Mouse (Mus musculus) megakaryocyte, adult 5-6 weeks (primary cell): ENCODE data around the gene Ubtd1. TPM values are rescaled to one million over a fixed set of nuclear protein-coding genes. Genes with fewer than 3 reads are reported as not detected.

Source experiments
- ATAC-seq: 2 replicates; pipeline ENCODE4 v1.8.0; 2016; ENCODE audit warnings: mild to moderate bottlenecking, inconsistent platforms; ENCODE audit not compliant: poor library complexity, severe bottlenecking
- total RNA-seq, 2 experiments: library from RNA; stranded (forward) in 1 of 2; stranded (reverse) in 1 of 2; fragments of 153-499, 151-499 nt in 1 of 2; fragments of 221-1000, 200-1000 nt in 1 of 2; gene quantifications; 2 replicates each; pipeline versions ENCODE4 v1.2.3 to v1.2.4; 2015 to 2017

Ubtd1 gene
- total RNA-seq, 2 experiments from 2014 or later: 12.2 to 15.1 TPM

- ATAC-seq: no peak
Measured at GRCm38 (mm10) chr19:41992971-41993370, 11.4 kb downstream of the Ubtd1 start.

DNA sequence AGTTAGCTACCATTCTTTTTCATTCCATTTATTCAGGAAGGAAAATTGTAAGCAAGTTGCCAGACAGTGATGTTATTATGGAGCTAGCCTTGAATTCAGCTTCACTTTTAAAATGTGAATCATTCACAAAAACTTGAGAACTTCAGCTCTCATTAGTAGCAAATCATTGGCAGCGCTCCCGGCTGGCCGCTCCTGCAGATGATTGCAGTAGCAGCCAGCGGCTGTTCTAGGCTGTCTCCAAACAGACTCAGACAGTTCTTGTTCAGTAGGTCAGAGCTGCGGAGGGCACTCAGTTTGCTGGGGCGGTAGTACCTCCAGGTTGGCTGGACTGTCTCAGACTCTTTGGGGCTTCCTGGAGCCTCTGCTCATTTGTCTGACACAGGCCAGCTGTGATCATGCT is 11.9 kb downstream of the Ubtd1 start:
- ATAC-seq: no peak

DNA sequence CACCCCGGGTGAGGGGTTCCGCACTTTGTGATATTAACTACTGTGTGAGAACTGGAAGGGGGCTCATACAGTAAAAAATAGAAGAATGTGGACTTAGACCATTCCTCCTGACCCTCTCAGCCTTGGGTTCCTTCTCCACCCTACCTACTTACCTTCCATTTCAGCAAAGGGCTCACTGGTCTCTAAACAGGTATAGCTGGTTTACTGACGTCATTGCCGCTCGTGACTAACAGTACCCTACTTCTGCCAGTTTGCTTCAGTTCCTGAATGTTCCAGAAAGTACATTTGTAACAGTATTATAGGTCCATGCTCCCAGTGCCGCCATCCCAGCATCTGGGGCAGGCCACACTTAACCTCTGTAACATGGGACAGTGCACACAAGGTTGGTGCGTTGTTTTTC is 12.5 kb downstream of the Ubtd1 start:
- ATAC-seq: 0 out of 2 replicates have a peak, but pooled peaks have one; percentile 7

DNA sequence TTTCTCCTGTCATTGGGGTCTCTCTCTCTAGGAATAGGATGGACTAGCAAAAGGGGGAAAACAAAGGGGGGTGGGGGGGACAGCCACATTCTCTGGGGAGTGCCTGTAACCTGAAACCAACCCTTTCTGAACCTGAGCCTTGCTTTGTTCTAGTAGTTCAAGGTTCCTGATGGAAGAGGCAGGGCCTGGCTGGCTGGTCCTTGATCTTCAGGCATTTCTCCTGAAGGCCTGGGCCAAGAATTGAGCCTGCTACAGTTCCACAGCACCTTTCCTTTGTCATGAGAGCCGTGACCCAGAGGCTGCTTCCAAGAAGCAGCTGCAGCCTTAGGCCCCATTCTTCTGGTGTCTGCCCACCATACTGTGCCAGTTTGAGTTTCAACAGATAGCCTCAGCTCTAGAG is 13.9 kb downstream of the Ubtd1 start:
- ATAC-seq: no peak

GRCm38 (mm10) chr19:41997090-41997489 is 15.5 kb downstream of the Ubtd1 start:
- ATAC-seq: no peak

DNA sequence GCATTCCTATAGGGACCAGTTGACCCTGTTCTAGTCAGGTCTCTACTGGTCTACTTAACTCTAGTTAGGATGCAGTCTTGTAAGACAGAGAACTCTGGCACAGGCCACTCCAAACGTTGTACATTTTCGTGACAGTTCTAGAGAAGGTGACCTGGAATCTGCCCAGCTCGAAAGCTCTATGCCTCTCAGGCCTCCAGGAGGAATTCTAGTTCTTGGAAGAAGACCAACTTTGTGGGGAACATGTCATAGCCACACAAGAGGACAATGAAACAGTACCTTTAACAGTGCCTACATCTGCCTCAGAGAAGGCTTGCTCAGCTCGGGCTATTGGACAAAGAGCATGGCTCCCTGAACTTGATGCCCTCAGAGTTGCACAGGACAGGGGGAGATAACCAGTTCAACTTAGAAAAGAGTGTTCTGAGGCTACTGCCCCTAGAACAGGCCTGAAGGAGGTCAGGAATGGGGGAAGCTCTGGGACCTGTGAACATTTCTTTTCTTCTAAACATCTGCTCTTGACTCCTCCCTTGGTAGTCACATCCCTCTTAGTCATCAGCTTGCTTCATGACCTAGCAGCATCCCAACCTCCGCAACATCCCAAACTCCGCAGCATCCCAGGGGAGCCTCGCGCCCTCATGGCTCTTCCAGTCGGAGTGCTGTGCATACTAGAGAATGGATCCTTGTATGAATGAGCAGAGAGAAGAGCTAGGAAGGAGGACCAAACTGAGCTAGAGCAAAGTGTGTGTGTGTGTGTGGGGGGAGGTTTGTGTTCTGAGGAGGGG is 17.4 kb downstream of the Ubtd1 start:
- no peak for ATAC-seq

DNA sequence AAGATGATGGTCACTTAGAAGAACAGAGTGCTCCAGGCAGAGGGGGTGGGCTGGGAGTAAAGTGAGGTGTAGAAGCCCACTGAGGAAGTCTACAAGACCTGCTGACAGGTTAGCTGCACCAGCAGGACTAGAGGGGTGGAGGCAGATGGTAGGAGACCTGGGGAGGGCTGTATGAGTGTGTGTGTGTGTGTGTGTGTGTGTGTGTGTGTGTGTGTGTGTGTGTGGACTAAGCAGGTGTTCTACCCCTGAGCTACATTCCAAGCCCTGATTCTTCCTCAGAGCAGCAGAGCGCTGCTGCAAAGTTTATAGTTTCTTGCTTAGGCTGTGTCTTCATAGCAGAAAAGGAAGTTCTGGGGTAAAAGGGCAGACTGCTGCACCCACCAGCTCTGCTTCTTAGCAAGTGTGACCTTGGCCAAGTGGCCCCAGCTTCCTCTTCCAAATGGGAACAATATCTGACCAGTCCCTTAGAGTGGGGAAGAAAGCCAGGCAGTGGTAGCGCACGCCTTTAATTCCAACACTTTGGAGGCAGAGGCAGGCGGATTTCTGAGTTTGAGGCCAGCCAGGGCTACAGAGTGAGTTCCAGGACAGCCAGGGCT is 18.2 kb downstream of the Ubtd1 start:
- ATAC-seq: peak; percentile 72

DNA sequence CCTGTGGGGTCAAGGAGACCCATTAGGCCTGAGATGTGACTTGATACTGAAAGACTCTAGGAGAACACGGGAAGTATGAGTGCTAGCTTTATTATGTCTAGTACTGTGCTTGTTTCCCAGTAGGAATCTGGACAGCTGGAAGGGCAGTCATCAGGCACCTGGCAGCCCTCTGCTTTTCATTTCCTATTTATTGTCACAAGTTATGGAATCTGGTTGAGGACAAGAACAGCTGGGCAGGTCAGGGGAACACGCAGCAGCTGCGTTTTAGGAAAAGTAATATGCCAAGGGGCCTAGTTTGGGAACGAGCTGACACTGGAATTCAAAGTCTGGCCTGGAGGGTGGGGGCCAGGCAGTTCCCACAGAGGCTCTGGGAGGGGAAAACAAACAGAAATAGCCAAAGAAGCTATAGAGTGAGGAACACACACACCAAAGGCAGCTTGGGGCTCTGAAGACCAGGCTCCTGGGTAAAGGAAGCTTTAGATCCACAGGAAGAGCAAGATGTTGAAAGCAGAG is 18.9 kb downstream of the Ubtd1 start:
- ATAC-seq: no peak

DNA sequence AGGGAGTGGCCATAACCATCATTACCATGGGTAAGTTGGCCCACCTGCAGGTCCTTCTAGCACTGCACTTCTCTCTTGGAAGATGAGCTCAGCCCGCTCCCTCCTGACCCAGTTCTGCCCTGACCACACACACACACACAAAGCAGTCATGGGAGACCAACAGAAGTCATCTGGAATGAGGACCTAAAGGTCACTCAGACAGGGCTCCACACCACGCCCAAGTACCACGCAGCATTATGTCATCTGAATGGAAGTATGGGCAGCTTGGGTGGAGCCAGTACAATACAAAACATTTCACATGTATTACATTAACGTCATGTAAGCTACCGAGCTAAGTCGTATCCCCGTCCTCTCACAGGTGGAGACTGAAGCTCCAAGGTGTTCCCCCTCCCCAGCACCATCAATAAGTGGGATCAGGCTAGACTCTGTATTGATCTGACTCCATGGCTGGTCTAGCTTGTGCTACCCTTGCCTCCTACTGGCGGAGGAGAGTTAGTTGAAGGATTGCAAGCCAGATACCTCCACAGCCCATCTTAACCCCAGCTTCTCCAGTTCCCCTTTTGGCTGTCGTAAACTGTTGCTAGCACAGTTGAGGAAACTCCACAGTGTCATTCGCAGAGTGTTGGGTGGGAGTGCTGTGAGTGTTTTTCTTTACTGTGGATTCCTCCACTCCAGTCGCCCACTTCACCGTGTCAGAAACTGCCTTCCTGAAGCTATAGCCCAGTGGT is 19.9 kb downstream of the Ubtd1 start:
- ATAC-seq: peak; percentile 67

DNA sequence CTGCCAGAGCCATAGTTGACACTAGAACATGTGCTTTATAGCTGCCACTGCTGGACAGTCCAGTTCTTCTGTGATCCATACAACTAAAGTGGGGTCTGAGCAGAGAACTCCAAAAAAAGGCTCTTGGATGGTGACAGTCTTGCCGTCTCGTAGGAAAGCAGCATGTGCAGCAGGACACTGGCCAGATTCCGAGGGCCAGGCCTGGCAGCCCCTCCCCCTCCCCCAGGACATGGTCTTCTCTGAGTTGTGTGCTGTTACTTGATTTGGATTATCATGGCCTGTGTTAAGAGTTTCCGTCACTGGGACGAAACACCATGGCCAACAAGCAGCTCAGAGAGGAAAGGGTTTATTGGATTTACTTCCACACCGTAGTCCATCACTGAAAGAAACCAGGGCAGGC is 22.7 kb downstream of the Ubtd1 start:
- no peak for ATAC-seq

GRCm38 (mm10) chr19:42005616-42006015 is 24.1 kb downstream of the Ubtd1 start:
- peak; percentile 73 for ATAC-seq

- ATAC-seq: no peak
Measured at GRCm38 (mm10) chr19:42006568-42006967, 25.0 kb downstream of the Ubtd1 start.

- ATAC-seq: no peak
Measured at GRCm38 (mm10) chr19:42008586-42008985, 27.0 kb downstream of the Ubtd1 start.

- ATAC-seq: no peak
Measured at GRCm38 (mm10) chr19:42009067-42009466, 27.5 kb downstream of the Ubtd1 start.

GRCm38 (mm10) chr19:42010436-42010835 is 28.9 kb downstream of the Ubtd1 start:
- no peak for ATAC-seq

GRCm38 (mm10) chr19:42011123-42011522 is 29.6 kb downstream of the Ubtd1 start:
- ATAC-seq: no peak

GRCm38 (mm10) chr19:42014231-42014825 is 32.8 kb downstream of the Ubtd1 start:
- no peak for ATAC-seq

- ATAC-seq: no peak
Measured at GRCm38 (mm10) chr19:42015001-42015400, 33.4 kb downstream of the Ubtd1 start.

DNA sequence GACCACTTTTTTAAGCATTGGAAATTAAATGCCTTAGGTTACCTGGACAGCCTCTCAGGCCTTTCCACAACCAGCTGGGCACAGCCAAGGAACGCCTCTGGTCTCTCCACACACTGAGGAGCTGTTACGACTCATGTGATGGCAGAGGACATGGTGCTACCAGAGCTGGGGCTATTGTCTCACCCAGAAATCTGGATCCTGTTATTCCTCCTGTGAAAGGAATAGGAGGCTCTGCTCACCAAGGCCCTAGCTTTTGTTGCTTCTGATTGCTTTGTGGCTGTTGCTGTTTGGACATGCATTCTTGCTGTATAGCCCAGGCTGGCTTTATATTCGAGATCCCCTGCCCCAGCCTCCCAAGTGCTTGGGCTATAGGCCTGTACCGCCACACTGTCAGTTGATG is 34.7 kb downstream of the Ubtd1 start:
- no peak for ATAC-seq

- ATAC-seq: no peak
Measured at GRCm38 (mm10) chr19:42016840-42017239, 35.3 kb downstream of the Ubtd1 start.
